Mouse (Mus musculus) bone marrow, adult 2 months (tissue): ENCODE data around the gene Tmc2. TPM values are rescaled to one million over a fixed set of nuclear protein-coding genes. Genes with fewer than 3 reads are reported as not detected.

ENCODE experiments used
- H3K27ac ChIP-seq: fragments of 200-500 bp; 2 replicates; pipeline ENCODE4 v1.5.1; 2012; ENCODE audit warnings: low read depth, mild to moderate bottlenecking, control low read depth, inconsistent platforms, low read length; ENCODE audit not compliant: control insufficient read depth, poor library complexity, insufficient read depth
- H3K4me1 ChIP-seq: fragments of 200-500 bp; 2 replicates; pipeline ENCODE4 v1.6.1; 2011; ENCODE audit warnings: low read length; ENCODE audit not compliant: control insufficient read depth, insufficient read depth
- H3K4me3 ChIP-seq: fragments of 200-500 bp; replicated peaks from 2 replicates; pipeline ENCODE3; 2011; ENCODE audit warnings: mild to moderate bottlenecking, low read depth, low read length, control low read depth; ENCODE audit not compliant: control insufficient read depth
- CTCF ChIP-seq: fragments of 200-500 bp; IDR thresholded peaks from 2 replicates; pipeline ENCODE4 v1.5.1; 2011; ENCODE audit warnings: low read length, control low read depth; ENCODE audit not compliant: control insufficient read depth, insufficient read depth
- POLR2A ChIP-seq: fragments of 200-500 bp; IDR thresholded peaks from 2 replicates; pipeline ENCODE4 v1.6.1; 2011; ENCODE audit warnings: low read depth, mild to moderate bottlenecking, control low read depth, low read length, borderline replicate concordance; ENCODE audit not compliant: control insufficient read depth
- WGBS: fragments of 180-500 bp; shearing (Covaris S2); methylation state at CpG from one replicate; pipeline ENCODE4 v1.1.7; 2018; 5-methylcytosine and 5-hydroxymethylcytosine counted together
- polyA plus RNA-seq: library from polyadenylated mRNA; stranded (reverse); fragments of >200 nt; gene quantifications from 2 replicates; pipeline ENCODE4 v1.2.4, GENCODE M21; 2011; ENCODE audit warnings: low replicate concordance; ENCODE audit not compliant: missing spikeins, insufficient read depth, insufficient read length

Gene Tmc2
- polyA plus RNA-seq: not detected in 2 replicates

DNA sequence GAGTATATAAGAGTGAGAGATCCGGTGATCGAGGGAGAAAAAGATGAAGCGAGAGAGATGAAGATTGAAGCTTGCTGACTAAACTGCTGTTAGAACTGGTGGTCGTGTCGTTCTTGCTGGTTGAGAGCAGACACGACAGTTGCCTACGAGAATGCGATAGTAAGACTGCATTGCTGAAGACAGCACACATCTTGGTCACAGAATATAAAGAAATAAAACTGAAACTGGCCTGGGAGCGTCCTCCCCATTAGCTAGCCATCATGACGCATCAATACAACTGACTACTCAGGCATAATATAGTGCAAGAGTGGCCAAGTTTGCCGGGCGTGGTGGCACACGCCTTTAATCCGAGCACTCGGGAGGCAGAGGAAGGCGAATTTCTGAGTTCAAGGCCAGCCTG lies at the start of gene Tmc2:
Tmc2 (plus strand) TSS at position 301 of the 400 bp plus-strand sequence.
- 90% methylated on average over 16 of the region's 16 CpGs for WGBS
- no peak within 1 kb of the TSS for H3K4me3 ChIP-seq
- no peaks in the 10 kb centered on the region; the same call in 1 of the 2 replicates for H3K4me1 ChIP-seq
- no peak within 1 kb of the TSS for H3K27ac ChIP-seq
- TF ChIP-seq CTCF (no peak), POLR2A (no peak)

DNA sequence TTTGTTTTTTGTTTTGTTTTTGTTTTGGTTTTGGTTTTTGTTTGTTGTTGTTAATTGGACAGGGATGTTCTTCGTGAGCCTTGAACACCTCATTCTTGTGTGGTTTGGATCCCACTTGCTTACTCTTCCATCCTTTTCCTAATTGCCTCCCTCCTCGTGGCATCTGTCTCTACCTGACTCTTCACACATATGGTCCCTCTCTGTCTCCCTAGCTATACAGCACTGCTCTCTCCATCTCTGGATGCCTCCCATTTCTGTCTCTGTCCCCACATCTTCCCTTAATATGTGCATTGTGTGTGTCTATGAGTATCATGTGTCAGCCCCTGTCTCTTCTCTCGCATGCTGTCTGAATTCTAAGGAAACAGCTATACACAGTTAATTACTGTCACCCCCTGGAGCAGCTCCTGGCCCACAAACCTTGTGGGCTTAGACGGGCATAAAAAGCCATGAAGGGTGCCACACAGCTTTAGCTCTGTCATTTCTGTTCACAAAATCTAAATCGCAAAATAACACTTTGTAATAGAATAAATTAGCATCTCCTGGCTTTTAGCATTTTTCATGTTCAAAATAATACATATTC lies 48.8 kb upstream of the Tmc2 start:
- H3K27ac ChIP-seq: no peak overlapping the region
- TF ChIP-seq POLR2A: no peak
- no peak for TF ChIP-seq CTCF
- H3K4me1 ChIP-seq: no peaks in the 10 kb centered on the region
- 74% methylated on average over 5 of the region's 5 CpGs for WGBS
- no peak overlapping the region for H3K4me3 ChIP-seq

GRCm38 (mm10) chr2:130155171-130155570 lies 39.8 kb upstream of the Tmc2 start:
- Histone ChIP-seq H3K4me1 (no peaks in the 10 kb centered on the region), H3K27ac (no peak overlapping the region), H3K4me3 (no peak overlapping the region)
- TF ChIP-seq POLR2A: no peak
- TF ChIP-seq CTCF: no peak
- 78% methylated on average over 3 of the region's 3 CpGs for WGBS

GRCm38 (mm10) chr2:130155851-130156250 lies 39.1 kb upstream of the Tmc2 start:
- Histone ChIP-seq H3K4me1 (no peaks in the 10 kb centered on the region), H3K27ac (no peak overlapping the region), H3K4me3 (no peak overlapping the region)
- no peak for TF ChIP-seq POLR2A
- TF ChIP-seq CTCF: no peak

- Histone ChIP-seq H3K4me3 (no peak overlapping the region), H3K4me1 (no peaks in the 10 kb centered on the region), H3K27ac (no peak overlapping the region)
- no peak for TF ChIP-seq CTCF
- no peak for TF ChIP-seq POLR2A
- 77% methylated on average over 14 of the region's 14 CpGs for WGBS
Measured at GRCm38 (mm10) chr2:130157231-130158087, 37.5 kb upstream of the Tmc2 start.

GRCm38 (mm10) chr2:130158088-130158437 lies 36.9 kb upstream of the Tmc2 start:
- H3K27ac ChIP-seq: no peak overlapping the region
- TF ChIP-seq CTCF: no peak
- TF ChIP-seq POLR2A: no peak
- H3K4me1 ChIP-seq: no peaks in the 10 kb centered on the region
- 61% methylated on average over 4 of the region's 4 CpGs for WGBS
- no peak overlapping the region for H3K4me3 ChIP-seq

GRCm38 (mm10) chr2:130162701-130163100 lies 32.3 kb upstream of the Tmc2 start:
- WGBS: 76% methylated on average over 5 of the region's 5 CpGs
- H3K4me1 ChIP-seq: no peaks in the 10 kb centered on the region
- TF ChIP-seq POLR2A (no peak), CTCF (no peak)

DNA sequence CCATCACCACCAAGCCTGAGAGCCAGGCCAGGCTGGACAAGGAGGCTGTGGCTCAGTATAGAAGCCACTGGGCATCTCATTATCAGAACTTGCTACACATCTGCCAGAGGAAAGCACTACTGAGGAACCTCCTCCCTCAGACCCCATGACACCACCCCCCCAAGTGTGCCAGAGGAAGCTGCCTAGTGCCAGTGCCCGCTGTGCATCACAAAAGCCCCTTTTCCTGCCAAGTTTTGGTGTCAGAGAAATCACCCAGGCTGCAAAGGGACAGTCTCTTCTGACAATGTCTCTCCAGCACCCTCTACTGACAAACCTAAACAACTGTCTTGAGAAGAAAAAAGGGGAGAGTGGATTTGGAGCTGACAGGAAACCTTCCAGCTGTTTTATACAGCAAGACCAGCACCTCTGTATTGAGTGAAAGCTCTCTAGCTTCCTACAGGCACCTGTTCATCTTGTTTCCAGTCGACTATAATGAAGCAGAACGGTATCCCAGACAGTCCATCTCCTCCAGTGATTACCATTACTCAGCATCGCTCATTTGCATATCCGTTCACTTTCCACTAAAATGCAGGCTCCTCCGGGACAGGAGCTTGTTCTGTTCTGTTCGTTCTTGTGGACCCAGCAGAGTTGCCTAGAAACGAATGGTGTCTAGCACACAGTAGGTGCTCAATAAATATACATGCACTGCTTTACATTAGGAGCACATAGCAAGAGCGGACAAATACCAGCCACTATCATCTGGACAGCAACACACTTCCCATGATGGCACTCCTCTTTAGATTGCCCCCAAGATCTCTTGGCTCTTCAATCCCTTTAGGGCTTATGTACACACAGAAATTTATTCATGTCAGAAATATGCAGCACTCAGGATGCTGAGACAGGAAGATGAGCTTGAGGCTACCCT lies 28.4 kb upstream of the Tmc2 start:
- Histone ChIP-seq H3K27ac (no peak overlapping the region), H3K4me3 (no peak overlapping the region), H3K4me1 (no peaks in the 10 kb centered on the region)
- WGBS: 75% methylated on average over 9 of the region's 9 CpGs
- TF ChIP-seq CTCF (no peak), POLR2A (no peak)

More at GRCm38 (mm10) chr2:130162701-130163100, 32.3 kb upstream of the Tmc2 start:
- H3K4me3 ChIP-seq: no peak overlapping the region
- H3K27ac ChIP-seq: no peak overlapping the region
